Comparison of ENCODE assay signal across 18 mouse cellular contexts in the genomic region with DNA sequence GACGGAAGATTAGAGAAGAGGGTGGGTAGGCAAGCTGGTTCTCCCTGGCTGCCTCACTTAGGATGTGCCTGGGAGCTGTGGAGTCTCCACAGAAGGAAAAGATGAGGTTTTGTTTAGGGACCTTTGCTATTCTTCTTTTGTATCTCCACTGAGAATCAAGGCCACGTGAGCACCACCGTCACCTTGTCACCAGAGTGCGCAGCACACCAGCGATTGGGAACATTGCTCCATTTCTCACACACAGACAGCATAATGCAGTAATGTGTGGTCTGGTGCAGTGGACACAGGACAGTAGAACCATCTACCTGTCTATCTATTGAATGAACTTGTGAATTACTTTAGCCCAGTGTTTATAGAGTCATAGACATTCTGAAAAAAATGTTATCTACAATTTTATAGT.
DNase-seq lines count a peak whose midpoint lies in the region; ATAC-seq and TF ChIP-seq lines count a peak whose summit lies in the region.
"Had no signal": no experiment of that assay in that cellular context is flagged by ENCODE, and none has a peak within 500 bp of the region (broad histone marks: within the 10 kb centered on the region; RNA-seq: fewer than 3 reads in every experiment).

No protein-coding gene starts in this region.

- H3K9me3 ChIP-seq in stomach, postnatal 0 days (ENCODE audit: control insufficient read depth, low read length), result no peaks in the 10 kb centered on the region
- H3K9me3 ChIP-seq: forebrain, embryonic 10.5 days; hindbrain, embryonic 15.5 days; stomach, embryonic 15.5 days had no signal

- no peaks in the 10 kb centered on the region for H3K27me3 ChIP-seq in spleen, adult 2 months (ENCODE audit: control insufficient read depth, insufficient read depth, low read length)
- H3K27me3 ChIP-seq in stomach, postnatal 0 days (ENCODE audit: control insufficient read depth, insufficient read depth, low read length), result no peaks in the 10 kb centered on the region
- H3K27me3 ChIP-seq: hindbrain, embryonic 15.5 days; stomach, embryonic 15.5 days had no signal

- TF ChIP-seq CTCF in layer of hippocampus, adult 2 months (conservative IDR thresholded peaks at IDR 0.05), result peak; percentile 18
- peak; percentile 40; the same call in 1 of the 2 replicates for TF ChIP-seq CTCF in spleen, adult 2 months (IDR thresholded peaks at IDR 0.05; ENCODE audit: extremely low read depth, insufficient read depth, insufficient read length, insufficient replicate concordance)
- peak; percentile 45 for TF ChIP-seq CTCF in stomach, postnatal 0 days (IDR thresholded peaks at IDR 0.05; ENCODE audit: low read depth)

- H3K4me2 ChIP-seq in stomach, postnatal 0 days (replicated peaks; ENCODE audit: low read depth), result no peak overlapping the region
- H3K4me2 ChIP-seq: heart, embryonic 11.5 days; hindbrain, embryonic 15.5 days; stomach, embryonic 15.5 days had no signal

- 91% methylated on average over 5 of the region's 5 CpGs for WGBS in spleen, adult 2 months
- WGBS in stomach, postnatal 0 days, result 70% methylated on average over 5 of the region's 5 CpGs

- no peak overlapping the region for H3K27ac ChIP-seq in layer of hippocampus, adult 2 months
- no peak overlapping the region for H3K27ac ChIP-seq in spleen, adult 2 months (ENCODE audit: insufficient read depth, low read length)
- no peak overlapping the region for H3K27ac ChIP-seq in stomach, postnatal 0 days (replicated peaks)
- H3K27ac ChIP-seq: forebrain, embryonic 10.5 days; hindbrain, embryonic 15.5 days; stomach, embryonic 15.5 days had no signal

- no peak overlapping the region for H3K4me3 ChIP-seq in layer of hippocampus, adult 2 months
- no peak overlapping the region for H3K4me3 ChIP-seq in spleen, adult 2 months (ENCODE audit: extremely low read depth, insufficient read depth, insufficient read length)
- H3K4me3 ChIP-seq in stomach, postnatal 0 days (ENCODE audit: low read depth, low read length), result no peak overlapping the region
- H3K4me3 ChIP-seq: forebrain, embryonic 10.5 days; hindbrain, embryonic 15.5 days; stomach, embryonic 15.5 days had no signal

- no peak for ATAC-seq in stomach, postnatal 0 days (ENCODE audit: low FRiP score, low TSS enrichment)

- peaks cover 3% of the 10 kb centered on the region; the same call in 1 of the 2 replicates for H3K4me1 ChIP-seq in spleen, adult 2 months (ENCODE audit: control insufficient read depth, insufficient read depth, insufficient read length)
- no peaks in the 10 kb centered on the region for H3K4me1 ChIP-seq in stomach, postnatal 0 days (replicated peaks; ENCODE audit: control insufficient read depth, insufficient read depth)
- H3K4me1 ChIP-seq: stomach, embryonic 15.5 days had no signal

- no peak overlapping the region for H3K9ac ChIP-seq in stomach, postnatal 0 days (ENCODE audit: low read length)
- H3K9ac ChIP-seq: hindbrain, embryonic 15.5 days; stomach, embryonic 15.5 days had no signal

- DNase-seq in embryo, embryonic 10.5 days (ENCODE audit: low spot score), result peak; percentile 21
- no peak for DNase-seq in embryo, embryonic 11 days
- no peak for DNase-seq in layer of hippocampus, adult 2 months (ENCODE audit: low spot score in 2 of 2)
- DNase-seq in layer of hippocampus, adult 9-11 months, result no peak
- no peak for DNase-seq in spleen, adult 2 months (ENCODE audit: low read depth in 1 of 2, low spot score in 2 of 2)
- no peak for DNase-seq in spleen, postnatal 10 days (ENCODE audit: low spot score in 2 of 2)
- DNase-seq in stomach, postnatal 0 days (ENCODE audit: low spot score), result no peak
- DNase-seq in adrenal gland, adult 2 months, result no peak
- DNase-seq: cerebellum, adult 18-20 months; gastrocnemius, postnatal 36 days; kidney, adult 8-10 months; kidney, postnatal 4 days; lung, postnatal 10 days; right cerebral cortex, postnatal 4 days had no signal

- H3K36me3 ChIP-seq in spleen, adult 2 months (ENCODE audit: control insufficient read depth, insufficient read depth, low read length), result no peaks in the 10 kb centered on the region
- H3K36me3 ChIP-seq in stomach, postnatal 0 days (ENCODE audit: control insufficient read depth, insufficient read depth, low read length), result no peaks in the 10 kb centered on the region
- H3K36me3 ChIP-seq: forebrain, embryonic 10.5 days; hindbrain, embryonic 15.5 days; stomach, embryonic 15.5 days had no signal

- no peak for TF ChIP-seq EP300 in stomach, postnatal 0 days (optimal IDR thresholded peaks at IDR 0.05)

- TF ChIP-seq POLR2A in spleen, adult 2 months (IDR thresholded peaks at IDR 0.05; ENCODE audit: low read depth, low read length), result no peak
